Comparison of ENCODE assay signal across 29 mouse cellular contexts in genomic region chr11:118992781-118993180, GRCm38 (mm10). TPM values are rescaled to one million over a fixed set of nuclear protein-coding genes. Genes with fewer than 3 reads are reported as not detected.
DNase-seq lines count a peak whose midpoint lies in the region; ATAC-seq lines count a peak whose summit lies in the region.
"Had no signal": no experiment of that assay in that cellular context is flagged by ENCODE, and none has a peak within 500 bp of the region (broad histone marks: within the 10 kb centered on the region; RNA-seq: fewer than 3 reads in every experiment).

No protein-coding gene starts in this region.

- ATAC-seq in hematopoietic stem cell, adult 5-6 weeks (replicated peaks in 1 of 2; ENCODE audit: insufficient read depth in 1 of 2, low FRiP score in 2 of 2, low TSS enrichment in 1 of 2, low read depth in 1 of 2, poor library complexity in 2 of 2, severe bottlenecking in 2 of 2) = peak; percentile 44 to 74; a peak in 3 of 4 replicates
- ATAC-seq: hindbrain, embryonic 16.5 days; lung, postnatal 0 days had no signal

- no peak overlapping the region for H3K4me3 ChIP-seq in heart, embryonic 10.5 days
- H3K4me3 ChIP-seq: embryonic facial prominence, embryonic 15.5 days; forebrain, embryonic 10.5 days; heart, embryonic 12.5 days; neural tube, embryonic 15.5 days had no signal

- H3K27me3 ChIP-seq in heart, embryonic 10.5 days (ENCODE audit: insufficient read depth, poor library complexity, severe bottlenecking) = peaks cover 50% of the 10 kb centered on the region
- H3K27me3 ChIP-seq: embryonic facial prominence, embryonic 15.5 days; neural tube, embryonic 15.5 days had no signal

- 49% methylated on average over 3 of the region's 3 CpGs for WGBS in heart, embryonic 10.5 days

- H3K9me3 ChIP-seq in heart, embryonic 10.5 days = no peaks in the 10 kb centered on the region
- H3K9me3 ChIP-seq: embryonic facial prominence, embryonic 15.5 days; forebrain, embryonic 10.5 days; heart, embryonic 12.5 days; neural tube, embryonic 15.5 days had no signal

- peak; percentile 9 for DNase-seq in lung, postnatal 36 days
- DNase-seq in lung, postnatal 10 days = no peak
- DNase-seq in CD4-positive helper T cell, adult 2 months (ENCODE audit: low read depth, low spot score) = peak; percentile 85
- DNase-seq in thymus, postnatal 0 days (ENCODE audit: low spot score) = peak; percentile 81
- no peak for DNase-seq in heart, embryonic 10.5 days (ENCODE audit: low spot score)
- no peak for DNase-seq in testis, postnatal 10 days (ENCODE audit: low spot score)
- DNase-seq in kidney, postnatal 25 days = no peak
- DNase-seq: adrenal gland, postnatal 14 days; cerebellum, adult 18-20 months; embryo, embryonic 11 days; heart, postnatal 36 days; kidney, adult 18-20 months; kidney, postnatal 10 days; layer of hippocampus, adult 9-11 months had no signal

- H3K27ac ChIP-seq in heart, embryonic 10.5 days = no peak overlapping the region
- H3K27ac ChIP-seq: embryonic facial prominence, embryonic 15.5 days; forebrain, embryonic 10.5 days; liver, embryonic 14.5 days; neural tube, embryonic 15.5 days; stomach, postnatal 0 days had no signal

- no peaks in the 10 kb centered on the region for H3K36me3 ChIP-seq in heart, embryonic 10.5 days
- H3K36me3 ChIP-seq: embryonic facial prominence, embryonic 15.5 days; forebrain, embryonic 10.5 days; heart, embryonic 12.5 days; neural tube, embryonic 15.5 days had no signal

- peaks cover 28% of the 10 kb centered on the region for H3K4me1 ChIP-seq in heart, embryonic 10.5 days
- H3K4me1 ChIP-seq: neural tube, embryonic 15.5 days had no signal

RNA-seq across cellular contexts. Expression of gene Enpp7, which starts 4.8 kb away (rescaled TPM):
- total RNA-seq in hematopoietic stem cell, adult 5-6 weeks (2017) = not detected in 2 replicates
- polyA plus RNA-seq in thymus, postnatal 0 days (2015; fragmentation: Nextera tagmentation; extraction: Ambion mirVana) = not detected in 2 replicates
- not detected in 2 replicates for polyA plus RNA-seq in heart, embryonic 10.5 days (2016; fragmentation: Nextera tagmentation; extraction: Ambion mirVana)
- total RNA-seq: adrenal gland, postnatal 14 days; gastrocnemius, postnatal 4 days; heart, postnatal 36 days; left cerebral cortex, adult 8-10 months; MEL had no signal
- polyA plus RNA-seq: C2C12; embryonic facial prominence, embryonic 15.5 days; forebrain, embryonic 10.5 days; heart, embryonic 12.5 days; hindbrain, embryonic 16.5 days; limb, embryonic 11.5 days; liver, embryonic 14.5 days; lung, postnatal 0 days; midbrain, embryonic 11.5 days; neural tube, embryonic 15.5 days; stomach, postnatal 0 days had no signal

RNA-seq across cellular contexts. Expression of gene Cbx2, which starts 30.0 kb away (rescaled TPM):
- 10.6 and 12.3 TPM in 2 replicates for total RNA-seq in hematopoietic stem cell, adult 5-6 weeks (2017)
- 19.5 and 22.3 TPM in 2 replicates for polyA plus RNA-seq in thymus, postnatal 0 days (2015; fragmentation: Nextera tagmentation; extraction: Ambion mirVana)
- 37.4 and 56.0 TPM in 2 replicates for polyA plus RNA-seq in heart, embryonic 10.5 days (2016; fragmentation: Nextera tagmentation; extraction: Ambion mirVana)

RNA-seq across cellular contexts. Expression of gene Cbx8, which starts 48.0 kb away (rescaled TPM):
- total RNA-seq in hematopoietic stem cell, adult 5-6 weeks (2017) = 2.9 and 3.0 TPM in 2 replicates
- polyA plus RNA-seq in thymus, postnatal 0 days (2015; fragmentation: Nextera tagmentation; extraction: Ambion mirVana) = 10.7 and 12.3 TPM in 2 replicates
- polyA plus RNA-seq in heart, embryonic 10.5 days (2016; fragmentation: Nextera tagmentation; extraction: Ambion mirVana) = 9.1 and 9.7 TPM in 2 replicates

Comparison
In these comparisons a context has a peak if more than half of its experiments do, and no peak if none do; other contexts are left out.
1. DNase-seq: peak in lung, postnatal 36 days (single experiment), CD4-positive helper T cell, adult 2 months (single experiment) and thymus, postnatal 0 days (single experiment); none in lung, postnatal 10 days (single experiment), heart, embryonic 10.5 days (single experiment), testis, postnatal 10 days (single experiment) and kidney, postnatal 25 days (0 of 2).